Mouse (Mus musculus) kidney, postnatal 14 days (tissue): ENCODE results near the gene Selenom.
A peak's percentile ranks its signal among the peaks of the same experiment; 100 is the strongest.

Experiments
- DNase-seq: peaks from one replicate; pipeline ENCODE4 v3.0.0; 2022; ENCODE audit warnings: mixed read lengths

The Selenom gene

GRCm38 (mm10) chr11:3514529-3515054 lies at the start of gene Selenom:
Gene Selenom (plus strand): TSS chr11:3514684.
- peak; percentile 93 for DNase-seq

- peak; percentile 55 for DNase-seq
Measured at GRCm38 (mm10) chr11:3471448-3471850, 43.0 kb upstream of the Selenom start.

GRCm38 (mm10) chr11:3472484-3472883 lies 42.0 kb upstream of the Selenom start:
- peak; percentile 90 for DNase-seq

GRCm38 (mm10) chr11:3474480-3475115 lies 39.9 kb upstream of the Selenom start:
- DNase-seq: peak; percentile 33

- DNase-seq: no peak
Measured at GRCm38 (mm10) chr11:3475489-3475888, 39.0 kb upstream of the Selenom start.

- DNase-seq: no peak
Measured at GRCm38 (mm10) chr11:3483980-3484642, 30.4 kb upstream of the Selenom start.

GRCm38 (mm10) chr11:3486349-3486748 lies 28.1 kb upstream of the Selenom start:
- DNase-seq: no peak

- DNase-seq: no peak
Measured at GRCm38 (mm10) chr11:3487952-3488570, 26.4 kb upstream of the Selenom start, which contains the start of gene Pla2g3. Gene Pla2g3 (plus strand): TSS chr11:3488284.

- no peak for DNase-seq
Measured at GRCm38 (mm10) chr11:3489036-3489435, 25.4 kb upstream of the Selenom start.

- no peak for DNase-seq
Measured at GRCm38 (mm10) chr11:3492748-3493147, 21.7 kb upstream of the Selenom start.

GRCm38 (mm10) chr11:3494857-3495256 lies 19.6 kb upstream of the Selenom start:
- DNase-seq: no peak

- DNase-seq: no peak
Measured at GRCm38 (mm10) chr11:3495496-3495895, 19.0 kb upstream of the Selenom start.

- DNase-seq: peak; percentile 66
Measured at GRCm38 (mm10) chr11:3496756-3497155, 17.7 kb upstream of the Selenom start.

- DNase-seq: no peak
Measured at GRCm38 (mm10) chr11:3497296-3497695, 17.2 kb upstream of the Selenom start.

GRCm38 (mm10) chr11:3502057-3502456 lies 12.4 kb upstream of the Selenom start:
- no peak for DNase-seq

- DNase-seq: no peak
Measured at GRCm38 (mm10) chr11:3502459-3503072, 11.9 kb upstream of the Selenom start.

- DNase-seq: no peak
Measured at GRCm38 (mm10) chr11:3503755-3504693, 10.5 kb upstream of the Selenom start.

GRCm38 (mm10) chr11:3508226-3508625 lies 6.3 kb upstream of the Selenom start:
- no peak for DNase-seq

GRCm38 (mm10) chr11:3509181-3510085 lies 5.1 kb upstream of the Selenom start:
- peak; percentile 52 for DNase-seq

- no peak for DNase-seq
Measured at GRCm38 (mm10) chr11:3510321-3510720, 4.2 kb upstream of the Selenom start.

GRCm38 (mm10) chr11:3513291-3513690 lies 1.2 kb upstream of the Selenom start:
- no peak for DNase-seq
